Comparison of ENCODE assay signal across 10 mouse cellular contexts in genomic region chr7:141949799-141950103, GRCm38 (mm10). TPM values are rescaled to one million over a fixed set of nuclear protein-coding genes. Genes with fewer than 3 reads are reported as not detected.
DNase-seq lines count a peak whose midpoint lies in the region; ATAC-seq and TF ChIP-seq lines count a peak whose summit lies in the region.
"Had no signal": no experiment of that assay in that cellular context is flagged by ENCODE, and none has a peak within 500 bp of the region (broad histone marks: within the 10 kb centered on the region; RNA-seq: fewer than 3 reads in every experiment).

No protein-coding gene starts in this region.

- no peak for DNase-seq in lung, embryonic 14.5 days
- no peak for DNase-seq in lung, postnatal 14 days
- DNase-seq in layer of hippocampus, adult 9-11 months, result no peak
- DNase-seq in testis, postnatal 14 days (ENCODE audit: low spot score), result no peak
- DNase-seq in urinary bladder, adult 2 months (ENCODE audit: low spot score), result no peak

- H3K9me3 ChIP-seq in lung, embryonic 14.5 days (ENCODE audit: low read depth, low read length), result no peaks in the 10 kb centered on the region
- no peaks in the 10 kb centered on the region for H3K9me3 ChIP-seq in forebrain, embryonic 12.5 days
- no peaks in the 10 kb centered on the region for H3K9me3 ChIP-seq in intestine, postnatal 0 days (ENCODE audit: control insufficient read depth)
- no peaks in the 10 kb centered on the region for H3K9me3 ChIP-seq in neural tube, embryonic 14.5 days (ENCODE audit: control insufficient read depth, low read length)

- peak; percentile 68; the same call in 1 of the 2 replicates for ATAC-seq in lung, embryonic 14.5 days (ENCODE audit: insufficient read depth)
- peak; percentile 39 for ATAC-seq in forebrain, embryonic 12.5 days (ENCODE audit: low FRiP score)
- no peak for ATAC-seq in intestine, postnatal 0 days
- peak; percentile 30 for ATAC-seq in neural tube, embryonic 14.5 days (ENCODE audit: low read depth)

- H3K27ac ChIP-seq in lung, embryonic 14.5 days (ENCODE audit: low read depth), result no peak overlapping the region
- peak overlapping the region; percentile 98 for H3K27ac ChIP-seq in forebrain, embryonic 12.5 days
- H3K27ac ChIP-seq in intestine, postnatal 0 days (ENCODE audit: low read depth, low read length), result no peak overlapping the region
- peak overlapping the region; percentile 98 for H3K27ac ChIP-seq in neural tube, embryonic 14.5 days (ENCODE audit: low read depth, low read length)

- H3K4me1 ChIP-seq in lung, embryonic 14.5 days (ENCODE audit: insufficient read depth), result no peaks in the 10 kb centered on the region
- peaks cover 63% of the 10 kb centered on the region for H3K4me1 ChIP-seq in forebrain, embryonic 12.5 days
- no peaks in the 10 kb centered on the region; the same call in 1 of the 2 replicates for H3K4me1 ChIP-seq in intestine, postnatal 0 days (replicated peaks; ENCODE audit: control insufficient read depth, insufficient read depth, low read length)
- peaks cover 32% of the 10 kb centered on the region for H3K4me1 ChIP-seq in neural tube, embryonic 14.5 days (ENCODE audit: control insufficient read depth, insufficient read depth, low read length)

- peak overlapping the region; percentile 88 for H3K4me2 ChIP-seq in lung, embryonic 14.5 days
- peak overlapping the region; percentile 89 for H3K4me2 ChIP-seq in forebrain, embryonic 12.5 days
- H3K4me2 ChIP-seq in intestine, postnatal 0 days (replicated peaks; ENCODE audit: low read depth), result peak overlapping the region; percentile 81
- H3K4me2 ChIP-seq in neural tube, embryonic 14.5 days (ENCODE audit: low read depth, low read length), result peak overlapping the region; percentile 91

- WGBS in lung, embryonic 14.5 days, result under 1% methylated on average over 30 of the region's 54 CpGs
- 0% methylated on average over 17 of the region's 54 CpGs for WGBS in forebrain, embryonic 12.5 days
- 1% methylated on average over 40 of the region's 54 CpGs for WGBS in intestine, postnatal 0 days
- under 1% methylated on average over 30 of the region's 54 CpGs for WGBS in neural tube, embryonic 14.5 days

- H3K27me3 ChIP-seq in lung, embryonic 14.5 days (ENCODE audit: insufficient read depth, low read length), result peaks cover 68% of the 10 kb centered on the region
- H3K27me3 ChIP-seq in forebrain, embryonic 12.5 days, result peaks cover 16% of the 10 kb centered on the region
- H3K27me3 ChIP-seq in intestine, postnatal 0 days (replicated peaks; ENCODE audit: control insufficient read depth, insufficient read depth, low read length), result peaks cover 56% of the 10 kb centered on the region
- peaks cover 6% of the 10 kb centered on the region; the same call in 1 of the 2 replicates for H3K27me3 ChIP-seq in neural tube, embryonic 14.5 days (ENCODE audit: control insufficient read depth, insufficient read depth, low read length)

- H3K36me3 ChIP-seq in lung, embryonic 14.5 days (ENCODE audit: insufficient read depth), result no peaks in the 10 kb centered on the region
- H3K36me3 ChIP-seq in forebrain, embryonic 12.5 days (replicated peaks), result peaks cover 14% of the 10 kb centered on the region
- H3K36me3 ChIP-seq in intestine, postnatal 0 days (ENCODE audit: control insufficient read depth, insufficient read depth), result no peaks in the 10 kb centered on the region
- no peaks in the 10 kb centered on the region for H3K36me3 ChIP-seq in neural tube, embryonic 14.5 days (ENCODE audit: control insufficient read depth, insufficient read depth, low read length)

- H3K4me3 ChIP-seq in lung, embryonic 14.5 days (ENCODE audit: low read depth, low read length), result peak overlapping the region; percentile 38
- peak overlapping the region; percentile 97 for H3K4me3 ChIP-seq in forebrain, embryonic 12.5 days (replicated peaks)
- H3K4me3 ChIP-seq in intestine, postnatal 0 days (ENCODE audit: low read depth, low read length), result peak overlapping the region; percentile 45
- H3K4me3 ChIP-seq in neural tube, embryonic 14.5 days (ENCODE audit: low read depth, low read length), result peak overlapping the region; percentile 89
- H3K4me3 ChIP-seq: erythroblast, embryonic 14.5 days had no signal

- H3K9ac ChIP-seq in lung, embryonic 14.5 days, result peak overlapping the region; percentile 42
- H3K9ac ChIP-seq in forebrain, embryonic 12.5 days, result peak overlapping the region; percentile 100
- peak overlapping the region; percentile 43 for H3K9ac ChIP-seq in intestine, postnatal 0 days (ENCODE audit: low read depth, low read length)
- H3K9ac ChIP-seq in neural tube, embryonic 14.5 days (replicated peaks; ENCODE audit: low read depth, low read length), result peak overlapping the region; percentile 98

- TF ChIP-seq CTCF in lung, embryonic 14.5 days (IDR thresholded peaks at IDR 0.05; ENCODE audit: low read depth), result no peak
- TF ChIP-seq CTCF in intestine, postnatal 0 days (IDR thresholded peaks at IDR 0.05; ENCODE audit: low read depth), result no peak

RNA-seq across cellular contexts. Expression of gene Brsk2, which starts 0.2 kb away (rescaled TPM):
- polyA plus RNA-seq in lung, embryonic 14.5 days (2014; fragmentation: Nextera tagmentation; extraction: Ambion mirVana), result 0.81 and 0.88 TPM in 2 replicates
- 19.8 and 20.2 TPM in 2 replicates for polyA plus RNA-seq in forebrain, embryonic 12.5 days (2016; fragmentation: Nextera tagmentation; extraction: Ambion mirVana)
- 0.55 and 0.69 TPM in 2 replicates for polyA plus RNA-seq in intestine, postnatal 0 days (2015; fragmentation: Nextera tagmentation; extraction: Ambion mirVana)
- 25.8 and 27.7 TPM in 2 replicates for polyA plus RNA-seq in neural tube, embryonic 14.5 days (2014; fragmentation: Nextera tagmentation; extraction: Ambion mirVana)
- 0.27 and 0.34 TPM in 2 replicates for polyA plus RNA-seq in urinary bladder, adult 2 months (2012; rRNA removed)
- polyA plus RNA-seq: liver, adult 2 months had no signal

RNA-seq across cellular contexts. Expression of gene Tollip, which starts 31.4 kb away (rescaled TPM):
- 50.3 and 54.5 TPM in 2 replicates for polyA plus RNA-seq in lung, embryonic 14.5 days (2014; fragmentation: Nextera tagmentation; extraction: Ambion mirVana)
- polyA plus RNA-seq in forebrain, embryonic 12.5 days (2016; fragmentation: Nextera tagmentation; extraction: Ambion mirVana), result 69.2 and 76.2 TPM in 2 replicates
- polyA plus RNA-seq in intestine, postnatal 0 days (2015; fragmentation: Nextera tagmentation; extraction: Ambion mirVana), result 48.6 and 49.1 TPM in 2 replicates
- polyA plus RNA-seq in neural tube, embryonic 14.5 days (2014; fragmentation: Nextera tagmentation; extraction: Ambion mirVana), result 69.2 and 80.0 TPM in 2 replicates
- 47.1 and 47.7 TPM in 2 replicates for polyA plus RNA-seq in urinary bladder, adult 2 months (2012; rRNA removed)

Comparison
In these comparisons a context has a peak if more than half of its experiments do, and no peak if none do; other contexts are left out.
1. H3K27ac ChIP-seq: peak in forebrain, embryonic 12.5 days (single experiment) and neural tube, embryonic 14.5 days (single experiment); none in lung, embryonic 14.5 days (single experiment) and intestine, postnatal 0 days (single experiment).
2. H3K4me3 ChIP-seq: peak in every context shown above with its lines; median percentile 97 in forebrain, embryonic 12.5 days; 89 in neural tube, embryonic 14.5 days; 45 in intestine, postnatal 0 days; 38 in lung, embryonic 14.5 days.
3. H3K9ac ChIP-seq: peak in every context shown above with its lines; median percentile 100 in forebrain, embryonic 12.5 days; 98 in neural tube, embryonic 14.5 days; 43 in intestine, postnatal 0 days; 42 in lung, embryonic 14.5 days.
4. RNA of gene Brsk2, which starts 0.2 kb away (polyA plus RNA-seq): 25.8 to 27.7 TPM in neural tube, embryonic 14.5 days and 19.8 to 20.2 TPM in forebrain, embryonic 12.5 days; 0.81 to 0.88 TPM in lung, embryonic 14.5 days, 0.55 to 0.69 TPM in intestine, postnatal 0 days and 0.27 to 0.34 TPM in urinary bladder, adult 2 months; every median in the first group is over 10 times any median in the second.
5. Peak in every context shown above with its lines, with median percentiles within 50 percentile points of each other: H3K4me2 ChIP-seq.